Mouse (Mus musculus): ENCODE measurements around the gene Crip3. TPM values are rescaled to one million over a fixed set of nuclear protein-coding genes. Genes with fewer than 3 reads are reported as not detected.

Gene Crip3
- total and polyA plus RNA-seq, 2 experiments from 2014 or later = 1.6 to 4.0 TPM

DNA sequence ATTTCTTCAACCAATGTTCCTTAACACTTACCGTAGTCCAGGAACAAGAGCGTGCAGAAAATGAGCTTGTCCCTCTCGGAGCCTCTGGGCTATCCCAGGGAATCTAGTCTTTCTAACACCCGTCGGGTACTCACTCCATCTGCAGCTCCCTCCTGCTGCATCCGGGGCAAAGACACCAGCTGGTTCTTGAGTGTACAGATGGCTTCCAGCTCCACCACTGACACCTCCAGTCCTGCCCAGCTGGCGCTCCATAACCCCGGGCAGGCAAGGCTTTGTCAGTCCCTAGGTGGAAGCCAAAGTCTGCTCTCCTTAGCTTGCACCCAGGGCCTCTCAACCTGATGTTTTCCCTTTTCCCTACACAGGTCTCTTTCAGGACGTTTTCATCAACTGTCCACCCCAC lies 39.1 kb downstream of the Crip3 start:
- no peak for TF ChIP-seq CTCF (IDR thresholded peaks at IDR 0.05; ENCODE audit: low read depth)
- Histone ChIP-seq H3K36me3 (ENCODE audit: insufficient read depth, low read length) (peaks cover 45% of the 10 kb centered on the region), H3K4me1 (ENCODE audit: insufficient read depth, low read length) (no peaks in the 10 kb centered on the region), H3K4me3 (ENCODE audit: low read length) (no peak overlapping the region), H3K9me3 (ENCODE audit: low read length) (no peaks in the 10 kb centered on the region), H3K27ac (no peak overlapping the region), H3K9ac (replicated peaks; ENCODE audit: low read length) (no peak overlapping the region), H3K27me3 (ENCODE audit: insufficient read depth, low read length) (no peaks in the 10 kb centered on the region), H3K4me2 (ENCODE audit: low read depth, low read length) (no peak overlapping the region)
- no peak for ATAC-seq
- 53% methylated on average over 9 of the region's 9 CpGs for WGBS
- DNase-seq (ENCODE audit: low spot score) = no peak

DNA sequence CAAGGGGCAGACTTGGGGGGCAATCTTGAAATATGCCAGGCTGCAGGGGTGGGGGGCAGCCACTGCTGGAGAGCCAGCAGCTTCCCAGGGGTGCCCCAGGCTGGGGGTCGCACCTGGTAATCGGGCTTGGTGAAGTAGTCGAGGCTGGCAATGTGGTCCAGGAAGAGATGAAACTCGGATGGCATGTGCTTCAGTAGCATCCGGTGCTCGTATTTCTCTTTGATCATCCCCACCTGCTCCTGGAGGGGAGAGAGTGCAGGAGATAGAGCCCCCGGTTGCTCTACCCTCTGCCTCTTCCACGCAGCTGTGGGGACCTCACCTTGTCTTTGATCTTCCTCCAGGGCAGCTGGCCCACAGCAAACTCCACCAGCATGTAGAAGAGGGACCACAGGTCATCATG lies 47.9 kb downstream of the Crip3 start:
- H3K27me3 ChIP-seq (ENCODE audit: insufficient read depth, low read length) = no peaks in the 10 kb centered on the region
- ATAC-seq = no peak
- no peak overlapping the region for H3K9ac ChIP-seq (replicated peaks; ENCODE audit: low read length)
- H3K4me2 ChIP-seq (ENCODE audit: low read depth, low read length) = no peak overlapping the region
- WGBS = 84% methylated on average over 8 of the region's 8 CpGs
- H3K27ac ChIP-seq = no peak overlapping the region
- TF ChIP-seq CTCF (IDR thresholded peaks at IDR 0.05; ENCODE audit: low read depth) = no peak
- DNase-seq (ENCODE audit: low spot score) = no peak
- peaks cover 52% of the 10 kb centered on the region; the same call in 1 of the 2 replicates for H3K36me3 ChIP-seq (ENCODE audit: insufficient read depth, low read length)
- H3K4me3 ChIP-seq (ENCODE audit: low read length) = no peak overlapping the region
- no peaks in the 10 kb centered on the region for H3K9me3 ChIP-seq (ENCODE audit: low read length)
- no peaks in the 10 kb centered on the region for H3K4me1 ChIP-seq (ENCODE audit: insufficient read depth, low read length)

DNA sequence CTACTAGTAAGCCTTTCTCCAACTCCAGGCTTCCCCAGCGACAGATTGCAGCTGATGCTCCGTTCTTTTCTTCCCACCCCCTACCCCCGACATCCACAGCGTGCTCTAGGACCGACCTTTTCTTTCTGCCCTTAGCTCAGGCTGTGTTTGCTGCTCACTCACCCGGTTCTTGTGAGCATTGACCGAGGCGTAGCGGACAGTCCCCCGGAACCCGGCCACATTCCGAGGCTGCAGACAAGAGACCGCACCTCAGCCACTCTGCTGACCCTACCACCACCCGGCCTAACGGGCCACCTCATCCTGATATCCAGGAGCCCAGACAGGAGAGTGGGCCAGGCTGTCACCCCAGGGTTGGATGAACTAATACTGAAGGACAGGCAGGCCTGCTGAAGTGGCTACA lies 48.6 kb downstream of the Crip3 start:
- no peak overlapping the region for H3K27ac ChIP-seq
- no peak for DNase-seq (ENCODE audit: low spot score)
- H3K9ac ChIP-seq (replicated peaks; ENCODE audit: low read length) = no peak overlapping the region
- H3K36me3 ChIP-seq (ENCODE audit: insufficient read depth, low read length) = peaks cover 48% of the 10 kb centered on the region; the same call in 1 of the 2 replicates
- WGBS = 80% methylated on average over 15 of the region's 15 CpGs
- no peak for TF ChIP-seq CTCF (IDR thresholded peaks at IDR 0.05; ENCODE audit: low read depth)
- H3K4me2 ChIP-seq (ENCODE audit: low read depth, low read length) = no peak overlapping the region
- no peaks in the 10 kb centered on the region for H3K27me3 ChIP-seq (ENCODE audit: insufficient read depth, low read length)
- H3K4me1 ChIP-seq (ENCODE audit: insufficient read depth, low read length) = no peaks in the 10 kb centered on the region
- H3K9me3 ChIP-seq (ENCODE audit: low read length) = no peaks in the 10 kb centered on the region
- H3K4me3 ChIP-seq (ENCODE audit: low read length) = no peak overlapping the region
- ATAC-seq = no peak

Other genes starting within 250 kb of the Crip3 start
- gene Polh, start 226.3 kb upstream of the Crip3 start, total RNA-seq (2014; rRNA removed) = 9.7 and 10.5 TPM in 2 replicates
- 4.7 and 5.5 TPM in 2 replicates for gene Polh, start 226.3 kb upstream of the Crip3 start, polyA plus RNA-seq (2015; fragmentation: Nextera tagmentation; extraction: Ambion mirVana)
- 54.5 and 56.9 TPM in 2 replicates for gene Xpo5, start 226.1 kb upstream of the Crip3 start, total RNA-seq (2014; rRNA removed)
- gene Xpo5, start 226.1 kb upstream of the Crip3 start, polyA plus RNA-seq (2015; fragmentation: Nextera tagmentation; extraction: Ambion mirVana) = 23.8 and 23.9 TPM in 2 replicates
- 45.9 and 61.1 TPM in 2 replicates for gene Polr1c, start 180.9 kb upstream of the Crip3 start, total RNA-seq (2014; rRNA removed)
- 58.7 and 61.7 TPM in 2 replicates for gene Polr1c, start 180.9 kb upstream of the Crip3 start, polyA plus RNA-seq (2015; fragmentation: Nextera tagmentation; extraction: Ambion mirVana)
- 22.2 and 26.9 TPM in 2 replicates for gene Yipf3, start 180.8 kb upstream of the Crip3 start, total RNA-seq (2014; rRNA removed)
- gene Yipf3, start 180.8 kb upstream of the Crip3 start, polyA plus RNA-seq (2015; fragmentation: Nextera tagmentation; extraction: Ambion mirVana) = 78.7 and 85.4 TPM in 2 replicates
- gene Lrrc73, start 175.4 kb upstream of the Crip3 start, total RNA-seq (2014; rRNA removed) = 48.2 and 54.5 TPM in 2 replicates
- gene Lrrc73, start 175.4 kb upstream of the Crip3 start, polyA plus RNA-seq (2015; fragmentation: Nextera tagmentation; extraction: Ambion mirVana) = 27.2 and 28.0 TPM in 2 replicates
- 30.7 and 43.3 TPM in 2 replicates for gene Tjap1, start 145.9 kb upstream of the Crip3 start, total RNA-seq (2014; rRNA removed)
- gene Tjap1, start 145.9 kb upstream of the Crip3 start, polyA plus RNA-seq (2015; fragmentation: Nextera tagmentation; extraction: Ambion mirVana) = 19.5 and 19.9 TPM in 2 replicates
- 67.1 and 67.7 TPM in 2 replicates for gene Dlk2, start 131.5 kb upstream of the Crip3 start, total RNA-seq (2014; rRNA removed)
- gene Dlk2, start 131.5 kb upstream of the Crip3 start, polyA plus RNA-seq (2015; fragmentation: Nextera tagmentation; extraction: Ambion mirVana) = 20.2 and 23.9 TPM in 2 replicates
- 12.8 and 16.4 TPM in 2 replicates for gene Abcc10, start 100.6 kb upstream of the Crip3 start, total RNA-seq (2014; rRNA removed)
- gene Abcc10, start 100.6 kb upstream of the Crip3 start, polyA plus RNA-seq (2015; fragmentation: Nextera tagmentation; extraction: Ambion mirVana) = 6.6 and 7.3 TPM in 2 replicates
- gene Zfp318, start 45.2 kb upstream of the Crip3 start, total RNA-seq (2014; rRNA removed) = 20.1 and 24.5 TPM in 2 replicates
- gene Zfp318, start 45.2 kb upstream of the Crip3 start, polyA plus RNA-seq (2015; fragmentation: Nextera tagmentation; extraction: Ambion mirVana) = 22.9 and 23.2 TPM in 2 replicates
- not detected in 2 replicates for gene Slc22a7, start 9.5 kb downstream of the Crip3 start, total RNA-seq (2014; rRNA removed)
- gene Slc22a7, start 9.5 kb downstream of the Crip3 start, polyA plus RNA-seq (2015; fragmentation: Nextera tagmentation; extraction: Ambion mirVana) = 0.13 TPM in 1 of 2 replicates, not detected in the other
- 46.5 and 53.4 TPM in 2 replicates for gene Ttbk1, start 58.7 kb downstream of the Crip3 start, total RNA-seq (2014; rRNA removed)
- 6.3 and 6.5 TPM in 2 replicates for gene Ttbk1, start 58.7 kb downstream of the Crip3 start, polyA plus RNA-seq (2015; fragmentation: Nextera tagmentation; extraction: Ambion mirVana)
- 8.9 and 9.9 TPM in 2 replicates for gene Dnph1, start 67.8 kb downstream of the Crip3 start, total RNA-seq (2014; rRNA removed)
- gene Dnph1, start 67.8 kb downstream of the Crip3 start, polyA plus RNA-seq (2015; fragmentation: Nextera tagmentation; extraction: Ambion mirVana) = 19.2 and 23.4 TPM in 2 replicates
- 55.3 and 58.2 TPM in 2 replicates for gene Cul9, start 117.5 kb downstream of the Crip3 start, total RNA-seq (2014; rRNA removed)
- gene Cul9, start 117.5 kb downstream of the Crip3 start, polyA plus RNA-seq (2015; fragmentation: Nextera tagmentation; extraction: Ambion mirVana) = 12.2 and 14.4 TPM in 2 replicates
- gene Srf, start 127.2 kb downstream of the Crip3 start, total RNA-seq (2014; rRNA removed) = 67.0 and 67.3 TPM in 2 replicates
- 3.0 and 3.8 TPM in 2 replicates for gene Srf, start 127.2 kb downstream of the Crip3 start, polyA plus RNA-seq (2015; fragmentation: Nextera tagmentation; extraction: Ambion mirVana)
- gene Ptk7, start 200.6 kb downstream of the Crip3 start, total RNA-seq (2014; rRNA removed) = 77.6 and 79.3 TPM in 2 replicates
- gene Ptk7, start 200.6 kb downstream of the Crip3 start, polyA plus RNA-seq (2015; fragmentation: Nextera tagmentation; extraction: Ambion mirVana) = 24.5 and 25.1 TPM in 2 replicates
- 25.1 and 32.1 TPM in 2 replicates for gene Klc4, start 217.1 kb downstream of the Crip3 start, total RNA-seq (2014; rRNA removed)
- gene Klc4, start 217.1 kb downstream of the Crip3 start, polyA plus RNA-seq (2015; fragmentation: Nextera tagmentation; extraction: Ambion mirVana) = 23.0 and 24.0 TPM in 2 replicates
- 55.4 and 67.2 TPM in 2 replicates for gene Mrpl2, start 217.3 kb downstream of the Crip3 start, total RNA-seq (2014; rRNA removed)
- gene Mrpl2, start 217.3 kb downstream of the Crip3 start, polyA plus RNA-seq (2015; fragmentation: Nextera tagmentation; extraction: Ambion mirVana) = 90.2 and 95.5 TPM in 2 replicates
- 92.2 and 108 TPM in 2 replicates for gene Cul7, start 221.4 kb downstream of the Crip3 start, total RNA-seq (2014; rRNA removed)
- gene Cul7, start 221.4 kb downstream of the Crip3 start, polyA plus RNA-seq (2015; fragmentation: Nextera tagmentation; extraction: Ambion mirVana) = 24.9 and 26.8 TPM in 2 replicates
- gene Rrp36, start 245.4 kb downstream of the Crip3 start, total RNA-seq (2014; rRNA removed) = 26.6 and 32.7 TPM in 2 replicates
- 56.5 and 59.1 TPM in 2 replicates for gene Rrp36, start 245.4 kb downstream of the Crip3 start, polyA plus RNA-seq (2015; fragmentation: Nextera tagmentation; extraction: Ambion mirVana)
- 135 and 146 TPM in 2 replicates for gene Mea1, start 249.9 kb downstream of the Crip3 start, total RNA-seq (2014; rRNA removed)
- gene Mea1, start 249.9 kb downstream of the Crip3 start, polyA plus RNA-seq (2015; fragmentation: Nextera tagmentation; extraction: Ambion mirVana) = 312 and 325 TPM in 2 replicates

Data from hindbrain, postnatal 0 days (tissue).